Mouse (Mus musculus): ENCODE results near the gene Gm10300. TPM values are rescaled to one million over a fixed set of nuclear protein-coding genes. Genes with fewer than 3 reads are reported as not detected.

Gm10300 gene
- polyA plus RNA-seq, 1 experiment: not detected

DNA sequence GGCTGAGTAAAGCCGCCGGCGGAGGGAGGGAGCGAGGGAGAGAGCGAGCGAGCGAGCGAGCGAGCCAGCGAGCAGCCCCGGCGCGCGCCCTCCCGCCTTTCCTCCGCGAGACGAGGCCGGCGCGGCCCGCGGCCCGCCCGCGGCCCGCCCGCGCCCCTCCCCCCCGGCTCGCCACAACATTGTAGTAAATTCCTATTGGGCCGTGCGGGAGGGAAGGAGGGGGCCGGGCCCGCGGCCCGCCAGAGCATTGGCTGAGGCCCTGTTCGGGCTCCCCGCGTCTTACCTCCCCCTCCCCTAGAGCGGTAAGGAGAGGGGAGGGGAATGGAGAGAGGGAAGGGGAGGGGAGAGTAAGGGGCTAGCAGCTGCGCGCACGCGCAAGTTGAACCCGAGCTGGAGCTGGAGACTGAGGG, 25.5 kb upstream of the Gm10300 start:
- peaks cover 10% of the 10 kb centered on the region for H3K27me3 ChIP-seq (ENCODE audit: control insufficient read depth, insufficient read depth, insufficient read length)
- no peak for TF ChIP-seq MAX (IDR thresholded peaks at IDR 0.05)
- no peak for TF ChIP-seq CEBPB (IDR thresholded peaks at IDR 0.05; ENCODE audit: low read depth)
- TF ChIP-seq CTCF (IDR thresholded peaks at IDR 0.05; ENCODE audit: control insufficient read depth, insufficient read depth, insufficient read length): no peak
- no peak for TF ChIP-seq MYOG (IDR thresholded peaks at IDR 0.05; ENCODE audit: control insufficient read depth, extremely low read depth, insufficient read length)
- no peak for TF ChIP-seq MYOD1 (IDR thresholded peaks at IDR 0.05; ENCODE audit: control insufficient read depth, insufficient read length, low read depth)
- TF ChIP-seq FOSL1 (IDR thresholded peaks at IDR 0.05; ENCODE audit: insufficient read depth, low read length, poor library complexity, severe bottlenecking): no peak
- TF ChIP-seq USF1 (IDR thresholded peaks at IDR 0.05; ENCODE audit: low read depth): no peak
- peaks cover 7% of the 10 kb centered on the region for H3K79me2 ChIP-seq (ENCODE audit: control insufficient read depth, insufficient read depth)
- H3ac ChIP-seq (ENCODE audit: control insufficient read depth, insufficient read length, low read depth): peak overlapping the region; percentile 86
- H3K36me3 ChIP-seq (ENCODE audit: control insufficient read depth, insufficient read depth): no peaks in the 10 kb centered on the region
- H3K79me3 ChIP-seq (ENCODE audit: low read depth): no peaks in the 10 kb centered on the region
- peak overlapping the region; percentile 41 for H3K4me3 ChIP-seq (ENCODE audit: insufficient read depth, poor library complexity, severe bottlenecking)

DNA sequence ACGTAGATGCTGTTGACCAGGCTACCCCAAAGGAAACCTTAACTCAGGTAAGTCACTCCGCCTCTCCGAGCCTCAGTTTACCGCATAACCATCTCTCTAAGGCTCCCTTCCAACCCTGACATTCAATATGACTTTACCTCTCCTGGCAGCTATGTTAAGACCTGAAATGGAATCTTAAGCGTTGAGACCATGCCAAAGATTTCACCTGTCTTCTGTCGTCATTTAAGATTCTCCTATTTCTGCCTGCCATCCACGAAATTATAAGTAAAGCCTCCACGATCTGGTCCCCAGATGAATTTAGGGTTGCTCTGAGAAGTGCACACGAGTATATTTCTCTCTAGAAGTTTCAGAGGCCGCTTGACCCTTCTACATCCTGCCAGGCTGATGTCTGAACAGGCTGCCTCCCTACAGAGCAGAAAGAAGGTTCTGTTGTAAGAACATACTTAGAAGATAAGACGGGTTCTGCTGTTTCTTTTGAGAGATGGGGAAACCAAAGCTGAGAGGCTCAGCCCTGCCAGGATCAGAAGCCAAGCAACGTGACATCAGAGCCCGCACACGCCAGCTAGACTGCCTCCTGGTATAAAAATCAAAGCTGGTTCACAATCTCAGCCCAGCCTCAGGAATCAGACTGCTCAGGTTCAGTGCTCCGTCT, 24.8 kb upstream of the Gm10300 start:
- H3ac ChIP-seq (ENCODE audit: control insufficient read depth, insufficient read length, low read depth): peak overlapping the region; percentile 24
- TF ChIP-seq USF1 (IDR thresholded peaks at IDR 0.05; ENCODE audit: low read depth) (no peak), MAX (IDR thresholded peaks at IDR 0.05) (no peak), MYOG (IDR thresholded peaks at IDR 0.05; ENCODE audit: control insufficient read depth, extremely low read depth, insufficient read length) (no peak), CTCF (IDR thresholded peaks at IDR 0.05; ENCODE audit: control insufficient read depth, insufficient read depth, insufficient read length) (no peak), FOSL1 (IDR thresholded peaks at IDR 0.05; ENCODE audit: insufficient read depth, low read length, poor library complexity, severe bottlenecking) (no peak), MYOD1 (IDR thresholded peaks at IDR 0.05; ENCODE audit: control insufficient read depth, insufficient read length, low read depth) (no peak), CEBPB (IDR thresholded peaks at IDR 0.05; ENCODE audit: low read depth) (no peak)
- H3K36me3 ChIP-seq (ENCODE audit: control insufficient read depth, insufficient read depth): no peaks in the 10 kb centered on the region
- H3K4me3 ChIP-seq (ENCODE audit: insufficient read depth, poor library complexity, severe bottlenecking): peak overlapping the region; percentile 41
- peaks cover 5% of the 10 kb centered on the region for H3K79me2 ChIP-seq (ENCODE audit: control insufficient read depth, insufficient read depth)
- H3K79me3 ChIP-seq (ENCODE audit: low read depth): no peaks in the 10 kb centered on the region
- peaks cover 10% of the 10 kb centered on the region for H3K27me3 ChIP-seq (ENCODE audit: control insufficient read depth, insufficient read depth, insufficient read length)

DNA sequence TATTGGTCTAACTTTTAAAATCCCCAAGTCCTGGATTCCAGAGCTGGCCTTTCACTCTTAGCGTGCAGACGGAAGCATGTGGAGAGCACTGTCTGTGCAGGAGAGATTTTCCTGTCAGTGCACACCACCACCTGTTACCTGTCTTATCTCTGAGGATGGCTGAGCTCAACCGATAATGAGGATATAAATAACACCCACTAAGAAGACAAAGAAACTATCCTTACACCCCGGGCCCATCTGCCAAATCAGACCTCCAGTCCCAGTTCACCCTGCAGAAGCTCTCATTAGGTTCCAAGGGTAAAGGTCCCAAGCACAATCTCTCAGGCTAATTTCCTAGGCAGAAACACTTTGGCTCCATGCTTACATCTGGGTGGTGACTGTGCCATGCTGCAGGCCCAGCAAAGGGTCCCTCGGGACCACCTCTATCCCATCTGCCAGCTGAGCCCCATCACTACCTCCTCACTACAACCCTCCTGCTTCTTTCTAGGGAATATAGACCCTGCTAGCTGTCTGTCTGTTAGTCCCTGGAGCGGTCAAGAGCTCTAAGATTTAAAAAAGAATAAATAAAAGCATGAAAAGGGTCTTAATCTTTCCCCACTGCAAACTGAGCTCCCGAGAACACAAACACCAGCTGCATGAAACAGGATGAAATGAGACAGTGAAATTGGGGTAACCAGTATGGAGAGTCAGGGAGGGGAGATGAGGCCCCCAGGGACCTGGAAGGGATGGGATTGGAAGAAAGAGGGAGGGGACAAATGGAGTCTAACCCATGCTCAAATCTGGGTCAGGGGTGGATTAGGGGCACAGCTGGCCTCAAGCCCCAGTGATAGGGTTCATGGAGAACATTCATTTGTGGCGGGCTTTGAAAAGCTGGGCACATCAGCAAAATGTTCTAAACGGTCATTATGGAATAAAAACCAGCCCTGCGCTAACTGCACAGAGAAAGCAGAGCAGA, 22.9 kb upstream of the Gm10300 start:
- Histone ChIP-seq H3K79me3 (ENCODE audit: low read depth) (no peaks in the 10 kb centered on the region), H3K36me3 (ENCODE audit: control insufficient read depth, insufficient read depth) (no peaks in the 10 kb centered on the region), H3K27me3 (ENCODE audit: control insufficient read depth, insufficient read depth, insufficient read length) (peaks cover 10% of the 10 kb centered on the region), H3ac (ENCODE audit: control insufficient read depth, insufficient read length, low read depth) (no peak overlapping the region), H3K4me3 (ENCODE audit: insufficient read depth, poor library complexity, severe bottlenecking) (no peak overlapping the region), H3K79me2 (ENCODE audit: control insufficient read depth, insufficient read depth) (no peaks in the 10 kb centered on the region)
- no peak for TF ChIP-seq MYOD1 (IDR thresholded peaks at IDR 0.05; ENCODE audit: control insufficient read depth, insufficient read length, low read depth)
- no peak for TF ChIP-seq MAX (IDR thresholded peaks at IDR 0.05)
- no peak for TF ChIP-seq FOSL1 (IDR thresholded peaks at IDR 0.05; ENCODE audit: insufficient read depth, low read length, poor library complexity, severe bottlenecking)
- no peak for TF ChIP-seq CEBPB (IDR thresholded peaks at IDR 0.05; ENCODE audit: low read depth)
- no peak for TF ChIP-seq MYOG (IDR thresholded peaks at IDR 0.05; ENCODE audit: control insufficient read depth, extremely low read depth, insufficient read length)
- no peak for TF ChIP-seq CTCF (IDR thresholded peaks at IDR 0.05; ENCODE audit: control insufficient read depth, insufficient read depth, insufficient read length)
- no peak for TF ChIP-seq USF1 (IDR thresholded peaks at IDR 0.05; ENCODE audit: low read depth)

DNA sequence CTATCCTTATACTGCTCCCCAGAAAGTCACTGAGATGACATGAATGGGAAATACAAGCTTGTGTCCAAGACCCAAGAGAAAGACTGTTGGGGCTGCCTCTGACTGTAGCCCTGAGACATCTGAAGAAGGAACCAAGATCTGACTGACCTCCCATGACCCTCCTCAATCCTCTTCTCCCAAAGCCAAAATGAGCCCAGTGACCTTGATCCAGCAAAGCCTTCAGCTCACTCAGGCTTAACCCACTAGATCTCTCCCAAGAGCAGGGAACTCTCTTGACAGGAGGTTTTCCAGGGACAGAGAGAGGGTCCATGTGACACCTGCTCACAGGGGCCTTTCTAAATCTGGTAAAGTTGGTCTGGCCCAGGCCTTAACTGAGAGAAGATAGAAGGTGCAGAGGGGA, 17.2 kb upstream of the Gm10300 start:
- Histone ChIP-seq H3K79me2 (ENCODE audit: control insufficient read depth, insufficient read depth) (no peaks in the 10 kb centered on the region), H3K27me3 (ENCODE audit: control insufficient read depth, insufficient read depth, insufficient read length) (peaks cover 5% of the 10 kb centered on the region), H3K4me3 (ENCODE audit: insufficient read depth, poor library complexity, severe bottlenecking) (no peak overlapping the region), H3K79me3 (ENCODE audit: low read depth) (no peaks in the 10 kb centered on the region), H3ac (ENCODE audit: control insufficient read depth, insufficient read length, low read depth) (no peak overlapping the region), H3K36me3 (ENCODE audit: control insufficient read depth, insufficient read depth) (no peaks in the 10 kb centered on the region)
- TF ChIP-seq FOSL1 (IDR thresholded peaks at IDR 0.05; ENCODE audit: insufficient read depth, low read length, poor library complexity, severe bottlenecking): no peak
- no peak for TF ChIP-seq CTCF (IDR thresholded peaks at IDR 0.05; ENCODE audit: control insufficient read depth, insufficient read depth, insufficient read length)
- TF ChIP-seq USF1 (IDR thresholded peaks at IDR 0.05; ENCODE audit: low read depth): no peak
- no peak for TF ChIP-seq MAX (IDR thresholded peaks at IDR 0.05)
- TF ChIP-seq CEBPB (IDR thresholded peaks at IDR 0.05; ENCODE audit: low read depth): no peak
- no peak for TF ChIP-seq MYOG (IDR thresholded peaks at IDR 0.05; ENCODE audit: control insufficient read depth, extremely low read depth, insufficient read length)
- no peak for TF ChIP-seq MYOD1 (IDR thresholded peaks at IDR 0.05; ENCODE audit: control insufficient read depth, insufficient read length, low read depth)

DNA sequence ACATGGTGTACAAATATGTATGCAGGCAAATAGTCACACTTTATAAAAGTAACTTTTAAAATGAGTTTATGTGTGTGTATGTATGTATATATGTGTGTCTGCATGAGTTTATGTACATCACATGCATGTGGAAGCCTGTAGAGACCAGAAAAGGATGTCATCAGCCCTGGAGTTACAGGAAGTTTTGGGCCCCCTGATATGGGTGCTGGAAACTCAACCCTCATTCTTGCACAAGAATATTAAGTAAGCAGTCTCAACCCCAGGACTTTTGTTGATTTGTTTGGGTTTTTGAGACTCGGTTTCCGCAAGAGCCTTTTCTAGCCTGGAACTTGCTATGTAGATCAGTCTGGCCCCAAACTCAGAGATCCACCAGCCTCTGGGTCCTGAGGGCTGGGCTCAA, 15.0 kb upstream of the Gm10300 start:
- Histone ChIP-seq H3K4me3 (ENCODE audit: insufficient read depth, poor library complexity, severe bottlenecking) (no peak overlapping the region), H3K79me2 (ENCODE audit: control insufficient read depth, insufficient read depth) (no peaks in the 10 kb centered on the region), H3K36me3 (ENCODE audit: control insufficient read depth, insufficient read depth) (no peaks in the 10 kb centered on the region), H3K79me3 (ENCODE audit: low read depth) (no peaks in the 10 kb centered on the region), H3ac (ENCODE audit: control insufficient read depth, insufficient read length, low read depth) (no peak overlapping the region), H3K27me3 (ENCODE audit: control insufficient read depth, insufficient read depth, insufficient read length) (no peaks in the 10 kb centered on the region)
- TF ChIP-seq CTCF (IDR thresholded peaks at IDR 0.05; ENCODE audit: control insufficient read depth, insufficient read depth, insufficient read length): no peak
- no peak for TF ChIP-seq MYOD1 (IDR thresholded peaks at IDR 0.05; ENCODE audit: control insufficient read depth, insufficient read length, low read depth)
- no peak for TF ChIP-seq CEBPB (IDR thresholded peaks at IDR 0.05; ENCODE audit: low read depth)
- no peak for TF ChIP-seq MAX (IDR thresholded peaks at IDR 0.05)
- no peak for TF ChIP-seq MYOG (IDR thresholded peaks at IDR 0.05; ENCODE audit: control insufficient read depth, extremely low read depth, insufficient read length)
- TF ChIP-seq USF1 (IDR thresholded peaks at IDR 0.05; ENCODE audit: low read depth): no peak
- TF ChIP-seq FOSL1 (IDR thresholded peaks at IDR 0.05; ENCODE audit: insufficient read depth, low read length, poor library complexity, severe bottlenecking): no peak
